Mouse (Mus musculus) thymus, postnatal 14 days (tissue): ENCODE measurements around the gene Tmed10.

Source experiments
- DNase-seq: peaks from one replicate; pipeline ENCODE4 v3.0.0; 2021

Gene Tmed10

DNA sequence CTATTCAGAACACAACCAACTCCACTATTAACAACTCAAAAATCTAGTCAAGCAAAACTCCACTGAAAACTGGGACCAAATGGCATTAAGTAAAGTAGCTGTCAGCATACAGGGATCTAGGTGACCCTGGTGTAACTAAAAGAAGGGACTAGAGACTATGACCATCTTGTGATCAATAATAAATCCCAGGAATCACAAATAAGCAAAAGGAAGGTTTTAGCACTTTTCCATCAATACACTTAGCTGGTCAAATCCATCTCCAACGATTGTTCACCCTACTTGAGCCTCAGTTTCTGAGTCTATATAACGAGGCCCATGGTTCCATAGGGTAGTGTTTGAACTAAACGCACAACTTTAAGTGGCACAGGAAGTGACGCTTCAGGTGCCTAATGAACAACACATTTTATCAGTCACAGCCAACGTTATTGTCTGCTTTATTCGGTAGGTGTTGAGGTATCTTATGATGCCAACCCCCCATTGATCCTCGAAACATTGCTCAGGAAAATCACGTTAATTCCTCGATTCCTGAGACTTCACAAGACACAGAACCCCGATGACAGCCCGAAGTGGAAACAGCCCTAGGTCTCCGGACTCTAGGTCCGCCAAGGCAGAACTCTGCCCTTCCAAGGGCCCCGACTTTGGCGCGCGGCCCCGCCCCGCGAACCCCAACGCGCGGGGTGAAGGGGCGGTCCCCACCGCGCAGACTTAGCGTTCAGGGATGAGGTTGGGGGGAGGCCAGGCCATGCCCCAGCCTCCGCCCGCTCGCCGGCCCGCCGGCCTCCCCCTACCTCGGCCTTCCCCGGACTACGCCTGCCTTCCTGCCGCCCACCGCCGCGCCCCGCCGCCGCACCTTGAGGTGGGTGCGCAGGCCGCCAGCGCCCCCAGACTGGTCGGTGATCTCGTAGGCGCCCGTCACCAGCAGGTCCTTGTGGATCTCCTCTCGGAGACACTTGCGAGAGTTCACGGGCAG, 771 bp downstream of the Tmed10 start:
- peak; percentile 79 for DNase-seq

DNA sequence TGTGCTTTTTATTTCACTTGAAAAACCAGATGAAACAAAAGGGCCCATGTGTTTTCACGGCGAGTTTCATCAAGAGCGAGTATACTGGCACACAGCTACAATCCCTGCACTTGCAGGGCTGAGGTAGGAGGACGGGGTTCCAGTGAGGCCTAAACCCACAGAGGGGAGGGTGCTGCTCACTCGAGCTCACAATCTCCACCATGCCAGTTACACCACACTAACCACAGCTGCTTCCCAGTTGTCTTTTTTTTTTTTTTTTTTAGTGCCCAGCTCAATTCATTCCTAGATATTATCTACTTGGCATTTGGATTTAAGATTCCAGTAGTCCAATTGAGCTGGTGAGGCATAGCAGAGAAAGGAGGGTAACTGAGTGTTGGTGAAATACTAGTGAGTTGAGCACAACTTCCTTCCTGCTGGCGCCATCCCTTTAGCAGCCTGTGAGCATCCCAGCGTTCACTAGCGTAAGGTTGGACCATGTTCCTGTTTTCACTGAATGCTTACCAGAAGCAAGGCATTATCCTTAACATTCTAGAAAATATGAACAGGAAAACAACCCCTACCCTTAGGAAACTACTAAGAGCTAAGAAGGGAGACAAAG, 2.5 kb downstream of the Tmed10 start:
- no peak for DNase-seq

DNA sequence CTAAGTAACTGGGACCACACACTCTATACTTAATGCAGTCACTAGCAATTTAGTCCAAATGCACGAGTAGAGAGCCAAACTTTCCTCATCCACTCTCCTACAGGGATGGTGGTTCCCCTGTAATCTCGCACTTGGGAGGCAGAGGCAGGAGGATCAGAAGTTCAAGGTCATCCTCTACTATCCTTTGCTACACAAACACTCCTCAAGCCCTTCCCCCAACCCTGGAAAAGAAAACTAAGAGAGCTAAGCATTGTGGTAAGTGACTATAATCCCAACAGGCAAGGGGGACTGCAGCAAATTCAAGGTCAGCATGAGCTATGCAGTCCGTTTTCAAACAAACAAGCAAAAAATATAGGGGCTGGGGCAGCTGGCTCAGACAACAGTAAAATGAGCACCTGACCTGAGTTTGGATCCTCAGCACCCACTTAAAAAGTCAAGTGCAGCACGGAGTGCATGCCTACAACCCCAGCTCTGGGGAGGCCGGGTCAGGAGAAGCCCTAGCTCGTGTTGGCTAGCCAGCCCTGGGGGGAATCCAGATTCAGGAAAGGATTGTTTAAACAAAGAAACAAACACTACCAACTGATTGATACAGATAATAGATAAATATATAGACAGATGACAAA, 6.1 kb downstream of the Tmed10 start:
- no peak for DNase-seq

DNA sequence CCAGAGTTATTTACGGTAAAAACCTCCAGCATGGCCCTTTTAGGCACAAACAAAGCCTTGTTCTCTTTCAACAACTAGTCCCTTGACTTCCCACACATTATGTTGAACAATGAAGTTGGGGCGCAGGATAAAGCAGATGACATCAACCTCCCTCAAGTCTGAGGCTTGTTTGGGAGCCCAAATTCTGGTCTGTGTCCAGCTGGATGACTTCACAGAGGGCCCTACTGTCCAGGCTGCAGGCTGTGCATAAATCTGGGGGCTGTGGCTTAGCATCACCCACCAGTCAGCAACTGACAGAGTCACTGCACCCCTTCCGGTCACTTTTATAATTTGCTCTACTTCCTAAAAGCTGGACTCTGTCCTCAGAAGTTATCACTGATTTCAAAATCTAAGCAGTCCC, 8.4 kb downstream of the Tmed10 start:
- DNase-seq: no peak

DNA sequence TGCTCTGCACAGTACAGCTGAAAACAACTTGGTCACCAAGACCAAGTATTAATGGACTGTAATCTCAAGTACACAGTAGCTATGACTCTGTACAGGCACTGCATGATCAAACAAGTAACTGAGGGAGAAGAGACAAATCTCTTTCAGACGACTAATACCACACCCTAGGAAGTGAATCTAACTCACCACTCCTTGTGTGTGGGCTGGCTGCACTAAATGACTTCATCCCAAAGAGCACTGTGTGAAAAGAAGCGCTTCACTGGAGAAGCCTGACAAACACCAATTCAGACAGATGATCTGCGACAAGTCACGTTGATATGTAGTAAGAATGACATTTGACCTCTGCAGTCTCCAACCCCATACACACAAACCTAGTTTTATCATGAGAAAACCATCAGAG, 12.1 kb downstream of the Tmed10 start:
- DNase-seq: no peak

DNA sequence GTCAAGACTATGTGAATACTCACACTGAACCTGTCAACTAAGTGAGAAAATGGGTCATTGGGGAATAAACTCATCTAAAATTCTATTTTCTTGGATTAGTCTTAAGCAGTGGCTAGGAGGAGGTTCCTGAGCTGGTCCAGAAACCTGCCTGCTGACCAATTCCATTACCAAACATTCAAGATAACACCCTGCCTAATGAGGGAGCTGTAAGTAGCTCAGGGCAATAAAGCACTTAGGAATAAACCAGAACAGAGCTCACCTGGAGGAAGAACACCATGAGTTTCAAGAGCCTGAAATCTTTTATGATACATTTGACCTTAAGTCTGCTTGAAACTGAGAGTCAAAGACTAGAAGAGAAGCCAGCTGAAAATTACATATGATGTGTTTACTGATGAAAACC, 13.1 kb downstream of the Tmed10 start:
- DNase-seq: no peak

DNA sequence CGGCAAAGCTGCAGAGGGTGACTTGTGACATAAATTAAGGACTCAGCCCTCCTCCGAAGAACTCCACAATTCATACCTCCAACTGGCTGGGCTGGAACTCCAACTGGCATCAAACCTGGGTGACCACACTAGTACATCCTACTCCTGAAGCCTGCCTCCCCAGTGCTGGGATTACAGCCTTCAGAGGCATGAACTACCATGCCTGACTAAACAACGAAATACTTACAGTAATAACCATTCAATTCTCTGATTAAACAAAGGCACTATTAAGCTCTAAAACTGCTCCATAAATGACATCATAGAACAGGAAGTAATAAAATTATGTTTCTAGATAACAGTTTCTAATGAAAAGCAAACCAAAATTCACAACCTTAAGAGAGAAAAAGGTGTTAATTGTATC, 13.5 kb downstream of the Tmed10 start:
- DNase-seq: no peak

DNA sequence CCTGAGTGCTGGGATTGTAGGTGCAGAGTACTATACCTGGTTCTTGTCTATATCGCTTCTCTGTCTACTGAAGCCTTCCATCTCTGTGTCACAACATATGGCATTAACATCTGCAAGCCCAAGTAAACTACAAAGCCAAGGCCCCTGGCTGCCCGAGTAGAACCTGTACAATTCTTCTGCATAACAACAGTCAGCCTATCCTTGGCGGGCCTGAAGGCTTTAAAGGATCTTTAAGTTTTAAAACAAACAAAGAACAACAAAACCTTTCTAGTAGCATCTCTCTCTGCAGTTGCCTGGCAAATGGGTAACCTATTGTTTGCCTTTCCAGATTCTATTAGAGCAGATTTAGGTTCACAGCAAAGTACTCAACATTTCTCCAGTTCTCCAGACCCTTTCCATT, 20.6 kb downstream of the Tmed10 start:
- DNase-seq: no peak

DNA sequence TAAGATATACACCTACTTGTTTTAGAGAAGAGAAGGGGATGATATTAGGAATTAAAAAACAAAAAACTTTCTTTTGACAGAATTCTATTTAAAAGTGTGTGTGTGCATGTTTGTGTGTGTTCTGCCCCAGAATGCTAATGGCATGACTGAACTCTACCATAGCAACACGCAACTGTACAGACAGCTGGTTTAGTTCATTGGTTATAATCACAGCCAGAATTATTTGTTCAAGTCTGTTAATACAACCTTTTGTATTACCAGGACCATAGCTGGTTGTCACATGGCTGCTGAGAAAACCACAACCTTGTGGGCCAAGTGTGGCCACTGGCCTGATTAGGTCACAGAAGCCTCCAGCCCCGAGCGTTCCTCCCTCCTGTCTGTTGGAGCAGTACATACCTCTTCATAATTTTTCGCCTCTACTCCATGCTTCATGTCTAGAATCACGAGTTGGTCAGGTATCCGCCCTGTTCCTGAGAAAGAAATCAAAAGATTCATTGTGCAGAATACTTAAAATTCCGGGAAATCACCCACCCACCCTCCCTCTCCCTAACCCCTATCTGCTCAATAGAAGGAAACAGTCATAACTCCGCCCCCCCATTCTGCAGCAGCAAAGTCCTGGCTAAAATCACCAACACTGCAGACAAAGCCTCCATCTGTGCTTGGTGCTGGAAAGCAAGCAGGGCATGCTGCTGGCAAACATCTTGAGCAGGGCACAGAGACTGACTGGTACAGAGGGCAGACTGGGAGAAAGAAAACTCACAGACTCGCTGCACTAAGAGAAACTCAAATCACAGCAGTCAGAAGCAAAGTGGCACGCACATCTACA, 24.0 kb downstream of the Tmed10 start:
- DNase-seq: no peak

DNA sequence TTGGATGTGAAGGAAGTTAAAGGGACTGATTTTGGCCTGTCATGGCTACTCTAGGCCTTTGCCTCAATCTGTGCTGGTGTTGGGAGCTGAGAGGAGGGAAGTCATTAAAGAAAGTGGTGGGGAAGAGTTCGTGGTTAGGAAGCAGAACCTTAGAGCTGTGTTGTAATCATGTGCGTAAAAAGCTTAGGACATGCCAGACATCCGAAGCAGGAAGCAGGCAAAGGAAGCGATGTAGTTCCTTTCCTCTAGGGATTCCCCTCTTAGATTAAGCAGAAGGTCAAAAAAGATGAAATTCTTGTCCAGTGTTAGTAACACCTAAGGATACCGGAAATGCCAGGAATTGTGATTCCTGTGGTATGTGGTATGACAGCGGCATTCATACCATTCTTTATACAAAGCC, 26.3 kb downstream of the Tmed10 start:
- DNase-seq: no peak

DNA sequence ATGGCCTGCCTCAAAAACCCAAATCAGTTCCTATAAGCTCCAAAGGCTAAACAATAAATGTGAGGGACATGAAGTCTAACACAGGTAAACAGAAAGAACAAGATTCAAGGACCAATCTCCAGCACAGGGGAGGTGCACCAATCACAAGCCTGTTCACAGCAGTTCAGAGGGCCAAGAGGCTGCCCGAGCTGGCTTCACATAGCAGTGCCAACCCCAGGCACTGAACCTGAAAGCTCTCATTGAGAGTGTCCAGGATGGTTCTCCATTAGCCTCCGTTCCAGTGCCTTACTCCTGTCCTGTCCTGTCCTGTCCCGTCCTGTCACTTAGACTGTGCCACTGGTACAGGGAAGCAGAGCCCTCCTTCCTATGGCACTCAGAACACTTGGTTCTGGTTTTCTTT, 27.5 kb downstream of the Tmed10 start:
- DNase-seq: no peak

DNA sequence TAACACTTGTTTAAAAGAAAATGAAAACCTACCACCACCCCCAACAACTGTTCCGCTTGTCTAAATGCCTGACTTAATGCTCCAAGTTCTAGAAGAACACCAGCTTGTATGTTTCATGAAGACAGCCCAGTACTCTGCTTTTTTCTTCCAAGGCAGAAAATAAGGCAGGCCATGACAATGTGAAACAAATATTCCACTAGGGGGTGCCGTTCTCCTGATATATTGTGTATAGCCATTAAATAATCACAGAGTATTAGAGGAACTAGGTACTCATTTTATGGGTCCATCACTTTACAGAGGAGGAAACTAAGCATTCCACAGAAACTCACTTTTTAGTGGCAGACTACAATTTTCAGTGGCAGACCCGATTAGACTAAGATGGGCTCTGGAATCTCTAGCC, 28.3 kb downstream of the Tmed10 start:
- peak; percentile 67 for DNase-seq

DNA sequence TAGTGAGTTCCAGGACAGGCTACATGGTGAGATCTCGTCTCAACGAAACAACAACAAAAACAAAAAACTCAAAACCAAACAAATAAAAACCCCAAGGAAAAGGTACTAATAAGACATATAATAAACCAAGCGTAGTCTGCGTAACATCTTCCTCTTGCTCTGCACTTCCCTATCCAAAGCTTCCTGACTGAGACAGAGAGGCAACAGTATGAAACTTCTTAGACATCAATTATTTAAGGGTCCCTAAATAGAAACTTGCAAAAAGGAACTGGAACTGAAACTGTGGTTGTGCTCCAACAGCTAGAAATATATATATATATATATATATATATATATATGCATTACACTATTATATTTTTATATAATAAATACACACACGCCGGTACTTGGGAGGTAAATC, 29.1 kb downstream of the Tmed10 start:
- no peak for DNase-seq

DNA sequence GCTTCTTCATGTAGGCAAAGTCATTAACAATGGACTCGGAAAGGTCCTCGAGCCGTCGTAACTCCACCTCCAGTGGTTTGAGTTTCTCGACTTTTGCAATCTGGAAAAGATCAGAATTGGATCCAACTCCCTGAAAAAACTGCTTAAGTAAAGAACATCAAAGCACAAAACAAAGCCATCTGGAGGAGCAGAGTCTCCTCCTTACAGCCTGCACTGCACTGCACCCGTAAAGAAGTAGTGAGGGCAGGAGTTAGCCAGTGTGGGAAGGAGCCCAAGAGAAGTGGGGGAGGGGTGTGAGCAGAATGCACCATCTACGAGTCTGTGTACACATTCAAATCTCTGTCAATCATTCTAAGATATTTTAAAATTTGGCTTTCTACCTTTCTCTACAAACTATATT, 30.4 kb downstream of the Tmed10 start:
- no peak for DNase-seq

DNA sequence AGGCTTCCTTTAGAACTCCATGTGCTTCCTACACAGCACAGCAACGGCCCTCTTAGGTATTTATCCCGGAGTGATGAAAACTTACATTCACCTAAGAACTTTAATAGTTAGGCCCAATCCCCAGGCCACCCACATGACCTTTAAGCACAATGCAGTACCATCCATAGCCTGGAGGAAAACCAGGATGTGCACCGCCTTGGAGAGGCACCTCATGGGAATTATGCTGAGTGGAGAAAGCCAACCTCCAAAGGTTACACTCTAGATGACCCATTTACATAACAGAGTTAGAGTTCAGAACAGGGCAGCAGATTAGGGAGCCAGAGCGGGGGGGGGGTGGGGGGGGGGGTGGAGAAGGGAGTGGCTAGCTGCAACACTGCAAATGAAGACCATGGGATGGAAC, 32.3 kb downstream of the Tmed10 start:
- no peak for DNase-seq

DNA sequence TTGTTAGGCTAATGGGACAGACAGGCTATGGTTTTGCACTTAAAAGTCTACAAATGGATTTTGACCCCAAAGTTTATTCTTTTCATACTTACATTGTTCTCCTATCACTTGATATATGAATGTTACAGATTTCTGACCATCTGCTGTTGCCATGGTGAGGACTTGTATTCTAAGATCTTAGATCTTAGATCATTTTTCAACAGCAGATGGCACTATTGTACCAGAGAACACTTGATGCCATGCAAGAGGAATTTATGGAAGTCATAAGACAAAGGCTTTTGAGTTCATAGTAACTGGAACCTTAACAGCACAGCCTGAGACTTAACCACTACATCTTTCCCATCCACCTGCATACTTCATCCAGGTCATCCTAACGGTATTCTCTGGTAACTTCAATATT, 33.5 kb downstream of the Tmed10 start:
- peak; percentile 48 for DNase-seq

DNA sequence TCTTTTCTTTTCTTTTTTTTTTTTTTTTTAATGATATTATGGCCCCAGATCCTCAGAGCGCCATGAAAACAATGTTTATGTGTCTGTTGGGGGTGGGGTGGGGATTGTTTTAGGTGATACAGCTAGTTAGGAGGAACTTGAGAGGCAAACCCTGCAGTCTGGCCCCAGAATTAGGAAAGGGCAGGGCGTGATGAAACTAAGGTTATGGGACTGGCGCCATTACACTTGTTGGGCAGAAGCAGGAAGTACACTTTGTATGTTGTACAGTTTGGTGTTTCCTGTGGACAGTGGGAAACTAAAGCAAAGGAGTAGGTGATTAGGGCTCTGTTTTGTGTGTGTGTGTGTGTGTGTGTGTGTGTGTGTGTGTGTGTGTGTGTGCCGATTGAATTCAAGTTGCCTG, 34.7 kb downstream of the Tmed10 start:
- no peak for DNase-seq

DNA sequence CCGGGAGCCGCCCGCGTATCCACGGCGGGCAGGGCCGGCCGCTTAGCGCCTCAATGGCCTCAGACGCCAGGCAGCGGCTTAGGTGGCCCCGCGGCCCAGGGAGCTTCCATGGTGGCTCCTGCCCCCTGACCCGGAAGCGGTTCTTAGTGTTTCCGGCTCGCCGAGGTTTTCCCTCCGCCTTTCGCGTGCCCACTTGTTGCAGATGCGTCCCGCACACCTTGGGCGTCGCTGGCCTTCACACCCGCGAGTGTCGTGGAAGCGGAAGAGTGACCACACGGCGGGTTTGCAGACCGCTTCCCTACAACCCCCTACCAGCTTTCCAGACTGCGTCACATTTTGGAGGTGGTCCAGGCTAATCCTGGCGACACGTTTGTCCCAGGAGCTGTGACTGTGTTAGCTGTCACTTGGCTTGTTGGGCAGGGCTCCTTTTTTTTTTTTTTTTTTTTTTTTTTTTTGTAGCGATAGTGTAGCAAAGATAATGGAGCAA, 35.4 kb downstream of the Tmed10 start, which contains the start of gene Nek9:
Gene Nek9, minus strand, starts transcription at position 120 of the 487 bp plus-strand sequence.
- peak; percentile 94 for DNase-seq

DNA sequence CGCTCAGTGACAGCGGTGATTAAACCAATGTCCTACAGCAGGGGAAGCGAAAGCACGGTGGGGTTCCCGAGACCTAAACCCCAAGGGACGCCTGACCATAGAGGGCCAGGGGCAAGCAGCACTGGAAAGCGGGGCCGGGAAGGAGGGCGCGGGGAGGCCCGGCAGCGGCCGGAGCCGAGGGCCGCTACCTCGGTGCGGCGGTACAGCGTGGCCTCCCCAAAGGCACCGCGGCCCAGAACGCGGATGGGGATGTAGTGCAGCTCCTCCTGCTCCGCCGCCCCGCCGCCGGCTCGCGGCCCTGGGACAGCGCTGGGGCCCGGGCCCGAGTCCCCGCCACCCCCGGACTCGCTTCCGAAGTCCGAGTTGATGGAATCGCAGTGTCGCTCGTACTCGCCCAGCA, 35.8 kb downstream of the Tmed10 start:
- DNase-seq: no peak

DNA sequence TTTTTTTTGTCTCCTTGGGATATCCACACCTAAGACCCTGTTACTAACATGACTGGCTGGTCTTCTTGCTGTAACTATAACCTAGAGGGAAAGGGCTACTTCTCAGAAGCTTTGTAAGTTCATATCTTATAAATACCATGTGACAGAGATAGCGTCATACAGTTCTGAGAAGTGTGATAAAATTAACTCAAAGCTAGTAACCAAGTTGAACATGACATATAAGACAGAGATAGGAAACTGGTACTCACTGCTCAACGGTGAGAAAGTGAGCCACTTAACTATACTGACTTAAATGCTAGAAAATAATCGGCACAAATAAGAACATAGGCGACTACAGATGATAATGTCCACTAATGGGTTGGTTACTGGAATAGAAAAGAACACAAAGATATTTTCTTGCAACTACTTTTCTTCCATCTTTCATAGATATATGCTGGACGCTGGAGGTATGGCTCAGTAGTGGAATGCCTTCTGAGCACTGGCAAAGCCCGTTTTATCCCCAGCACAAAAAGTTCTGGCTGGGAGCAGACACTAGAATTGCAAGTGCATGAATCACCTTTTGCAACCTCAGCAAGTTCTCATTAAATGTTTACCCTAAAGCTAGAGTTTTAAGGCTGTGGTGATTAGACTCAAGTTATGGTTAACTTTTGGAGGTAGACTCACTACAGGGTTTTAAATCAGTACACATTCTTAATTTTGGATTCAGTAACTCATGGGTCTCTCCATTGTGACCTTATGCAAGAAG, 36.9 kb downstream of the Tmed10 start:
- DNase-seq: no peak

DNA sequence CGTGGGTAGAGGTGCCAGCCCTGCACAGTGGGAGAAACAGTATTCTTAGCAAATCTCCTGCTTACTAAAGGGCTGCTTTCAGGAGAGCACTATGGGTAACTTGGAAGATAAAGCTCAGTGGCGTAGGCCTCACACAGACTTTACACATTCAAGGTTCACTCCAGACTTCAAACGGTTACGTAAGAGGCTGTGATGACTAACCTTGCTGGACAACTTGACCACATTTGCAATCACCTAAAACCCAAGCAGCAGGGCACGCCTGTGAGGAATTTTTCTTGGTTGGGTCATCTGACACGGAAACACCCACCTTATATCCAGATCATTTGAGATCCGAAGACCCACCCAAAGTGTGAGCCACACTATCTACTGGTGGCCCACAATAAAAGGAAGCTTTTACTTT, 44.5 kb downstream of the Tmed10 start:
- no peak for DNase-seq

DNA sequence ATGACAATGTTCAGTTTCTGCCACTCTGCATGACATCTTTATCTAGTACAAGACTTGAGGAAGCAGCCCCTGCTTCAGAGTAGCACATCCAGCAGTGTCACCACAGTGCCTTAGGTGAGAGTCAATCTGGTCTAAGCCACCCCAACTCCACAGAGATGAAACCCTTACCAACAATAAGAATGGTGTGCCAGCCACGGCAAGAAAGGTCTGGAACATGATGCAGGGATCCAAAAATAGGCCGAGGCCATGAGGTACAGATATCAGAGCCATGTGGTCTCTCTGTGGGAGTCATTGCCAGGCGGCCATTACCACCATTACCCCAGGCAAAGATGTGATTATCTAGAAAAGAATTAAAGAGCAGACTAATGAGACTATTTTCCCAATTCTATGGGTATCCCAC, 66.0 kb downstream of the Tmed10 start:
- DNase-seq: no peak
